Mouse (Mus musculus): ENCODE data around the gene Pmel. TPM values are rescaled to one million over a fixed set of nuclear protein-coding genes. Genes with fewer than 3 reads are reported as not detected.

Pmel gene
- total and polyA plus RNA-seq, 3 experiments: 5.3 to 9.4 (median 7.1) TPM

GRCm38 (mm10) chr10:128659490-128659889 lies 44.5 kb upstream of the Pmel start:
- Histone ChIP-seq H3K27me3 (replicated peaks) (no peaks in the 10 kb centered on the region), H3K9ac (ENCODE audit: insufficient read depth, low read depth) (no peak overlapping the region), H3K36me3 (replicated peaks in 1 of 2; ENCODE audit: control insufficient read depth in 1 of 2, insufficient read depth in 1 of 2, low read length in 1 of 2) (no peaks in the 10 kb centered on the region), H3K4me2 (ENCODE audit: insufficient read depth, low read depth, poor library complexity, severe bottlenecking) (no peak overlapping the region), H3K4me1 (ENCODE audit: control insufficient read depth in 1 of 2, insufficient read depth in 2 of 2) (peaks cover 9 to 10% of the 10 kb centered on the region in 2 experiments; a peak in 3 of 4 replicates), H3K79me2 (replicated peaks; ENCODE audit: control insufficient read depth, extremely low read depth, insufficient read depth, poor library complexity, severe bottlenecking) (no peaks in the 10 kb centered on the region), H3K27ac (ENCODE audit: insufficient read depth, low read depth) (no peak overlapping the region), H3K9me3 (replicated peaks; ENCODE audit: low read length) (no peaks in the 10 kb centered on the region), H3K4me3 (replicated peaks in 1 of 3; ENCODE audit: low read depth in 2 of 3, low read length in 2 of 3, poor library complexity in 1 of 3) (no peak overlapping the region)
- in situ Hi-C loops (cut with MboI; ENCODE audit: low pct_ligation_motif_present, low pct_unique_long_range_greater_than_20kb, low sequenced_read_pairs): no loop called here
- dilution Hi-C loops (cut with MboI; ENCODE audit: extremely low pct_ligation_motif_present, extremely low pct_unique_long_range_greater_than_20kb, low sequenced_read_pairs): no loop called here
- TF ChIP-seq MXI1 (IDR thresholded peaks at IDR 0.05; ENCODE audit: low read depth, low read length): no peak
- no peak for TF ChIP-seq ELF1 (IDR thresholded peaks at IDR 0.05; ENCODE audit: low read depth, low read length)
- TF ChIP-seq ZNF384 (IDR thresholded peaks at IDR 0.05; ENCODE audit: low read depth, low read length): no peak
- no peak for TF ChIP-seq USF2 (conservative IDR thresholded peaks at IDR 0.05; ENCODE audit: low read depth, low read length)
- no peak for TF ChIP-seq MAX (IDR thresholded peaks at IDR 0.05; ENCODE audit: low read length)
- no peak for TF ChIP-seq CHD2 (IDR thresholded peaks at IDR 0.05; ENCODE audit: low read length)
- no peak for TF ChIP-seq POLR2A (IDR thresholded peaks at IDR 0.05; ENCODE audit: low read depth, low read length)
- no peak for TF ChIP-seq UBTF (IDR thresholded peaks at IDR 0.05; ENCODE audit: low read depth, low read length)
- no peak for TF ChIP-seq PAX5 (IDR thresholded peaks at IDR 0.05; ENCODE audit: low read length)
- TF ChIP-seq ZMIZ1 (IDR thresholded peaks at IDR 0.05; ENCODE audit: low read depth, low read length): no peak
- TF ChIP-seq KAT2A (IDR thresholded peaks at IDR 0.05; ENCODE audit: insufficient replicate concordance, low read length): no peak
- no peak for TF ChIP-seq SMC3 (IDR thresholded peaks at IDR 0.05; ENCODE audit: low read depth, low read length)
- no peak for TF ChIP-seq NRF1 (IDR thresholded peaks at IDR 0.05; ENCODE audit: low read depth, low read length)
- TF ChIP-seq RAD21 (IDR thresholded peaks at IDR 0.05; ENCODE audit: low read depth, low read length): no peak
- TF ChIP-seq TCF12 (IDR thresholded peaks at IDR 0.05; ENCODE audit: low read depth, low read length): no peak
- TF ChIP-seq EP300 (IDR thresholded peaks at IDR 0.05; ENCODE audit: low read length): no peak
- no peak for DNase-seq (ENCODE audit: extremely low read depth)

- no peak for DNase-seq (ENCODE audit: extremely low read depth)
- TF ChIP-seq MYC (IDR thresholded peaks at IDR 0.05; ENCODE audit: low read depth, low read length) (no peak), KAT2A (IDR thresholded peaks at IDR 0.05; ENCODE audit: insufficient replicate concordance, low read length) (no peak), ZC3H11A (IDR thresholded peaks at IDR 0.05; ENCODE audit: low read depth, low read length) (no peak), E2F4 (IDR thresholded peaks at IDR 0.05; ENCODE audit: insufficient replicate concordance, low read depth, low read length) (no peak), BHLHE40 (IDR thresholded peaks at IDR 0.05; ENCODE audit: low read depth, low read length) (no peak), MEF2A (IDR thresholded peaks at IDR 0.05; ENCODE audit: borderline replicate concordance, low read depth, low read length) (no peak), HCFC1 (IDR thresholded peaks at IDR 0.05; ENCODE audit: low read depth, low read length) (no peak), POLR2AphosphoS2 (IDR thresholded peaks at IDR 0.05; ENCODE audit: low read depth, low read length) (no peak), PAX5 (IDR thresholded peaks at IDR 0.05; ENCODE audit: low read length) (no peak), MAX (IDR thresholded peaks at IDR 0.05; ENCODE audit: low read length) (no peak), ZNF384 (IDR thresholded peaks at IDR 0.05; ENCODE audit: low read depth, low read length) (no peak)
- no peaks in the 10 kb centered on the region for H3K36me3 ChIP-seq (replicated peaks in 1 of 2; ENCODE audit: control insufficient read depth in 1 of 2, insufficient read depth in 1 of 2, low read length in 1 of 2)
- H3K4me2 ChIP-seq (ENCODE audit: insufficient read depth, low read depth, poor library complexity, severe bottlenecking): no peak overlapping the region
- peaks cover 3 to 6% of the 10 kb centered on the region in 2 experiments; a peak in 2 of 4 replicates for H3K4me1 ChIP-seq (ENCODE audit: control insufficient read depth in 1 of 2, insufficient read depth in 2 of 2)
- H3K9ac ChIP-seq (ENCODE audit: insufficient read depth, low read depth): no peak overlapping the region
- dilution Hi-C loops (cut with MboI; ENCODE audit: extremely low pct_ligation_motif_present, extremely low pct_unique_long_range_greater_than_20kb, low sequenced_read_pairs): no loop called here
- H3K27me3 ChIP-seq (replicated peaks): peaks cover 2% of the 10 kb centered on the region
- H3K4me3 ChIP-seq (replicated peaks in 1 of 3; ENCODE audit: low read depth in 2 of 3, low read length in 2 of 3, poor library complexity in 1 of 3): no peak overlapping the region
- H3K27ac ChIP-seq (ENCODE audit: insufficient read depth, low read depth): no peak overlapping the region
- no peaks in the 10 kb centered on the region for H3K9me3 ChIP-seq (replicated peaks; ENCODE audit: low read length)
- in situ Hi-C loops (cut with MboI; ENCODE audit: low pct_ligation_motif_present, low pct_unique_long_range_greater_than_20kb, low sequenced_read_pairs): no loop called here
- no peaks in the 10 kb centered on the region for H3K79me2 ChIP-seq (replicated peaks; ENCODE audit: control insufficient read depth, extremely low read depth, insufficient read depth, poor library complexity, severe bottlenecking)
Observed at GRCm38 (mm10) chr10:128662465-128662864, 41.5 kb upstream of the Pmel start.
